Mouse (Mus musculus) stomach, embryonic 14.5 days (tissue): ENCODE measurements around the gene Gemin5. TPM values are rescaled to one million over a fixed set of nuclear protein-coding genes. Genes with fewer than 3 reads are reported as not detected.

Source experiments
- ATAC-seq: fragments of 200-750 bp; cut with Nextera tagmentation; 2 replicates; pipeline ENCODE4 v1.8.0; 2017; ENCODE audit warnings: low read depth, moderate TSS enrichment; ENCODE audit not compliant: insufficient number of reproducible peaks, insufficient read depth, low FRiP score
- H3K27ac ChIP-seq: fragments of 300-500 bp; sonication (generic); 2 replicates; pipeline ENCODE4 v1.5.1; 2014; ENCODE audit warnings: mild to moderate bottlenecking, low read length, moderate library complexity, mixed read lengths
- H3K27me3 ChIP-seq: fragments of 300-500 bp; sonication (generic); 2 replicates; pipeline ENCODE4 v1.6.1; 2014; ENCODE audit warnings: low read length, control low read depth, mixed read lengths; ENCODE audit not compliant: control insufficient read depth, insufficient read depth
- H3K36me3 ChIP-seq: fragments of 300-500 bp; sonication (generic); 2 replicates; pipeline ENCODE4 v1.6.1; 2014; ENCODE audit warnings: mild to moderate bottlenecking, control low read depth, low read length, moderate library complexity, mixed read lengths; ENCODE audit not compliant: control insufficient read depth, insufficient read depth
- H3K4me1 ChIP-seq: fragments of 300-500 bp; sonication (generic); 2 replicates; pipeline ENCODE4 v1.6.1; 2014; ENCODE audit warnings: low read length, control low read depth, mixed read lengths; ENCODE audit not compliant: control insufficient read depth, insufficient read depth
- H3K4me2 ChIP-seq: fragments of 300-500 bp; sonication (generic); replicated peaks from 2 replicates; pipeline ENCODE4 v1.6.1; 2014; ENCODE audit warnings: low read depth, low read length, control low read depth
- H3K4me3 ChIP-seq: fragments of 300-500 bp; sonication (generic); 2 replicates; pipeline ENCODE4 v1.5.1; 2014; ENCODE audit warnings: low read depth, low read length, control low read depth
- H3K9ac ChIP-seq: fragments of 300-500 bp; sonication (generic); replicated peaks from 2 replicates; pipeline ENCODE4 v1.6.1; 2014; ENCODE audit warnings: low read depth, mild to moderate bottlenecking, control low read depth, low read length, moderate library complexity, mixed read lengths
- H3K9me3 ChIP-seq: fragments of 300-500 bp; sonication (generic); 2 replicates; pipeline ENCODE4 v1.6.1; 2016; ENCODE audit warnings: low read depth, low read length, control low read depth; ENCODE audit not compliant: control insufficient read depth
- WGBS: fragments of 180-500 bp; shearing (Covaris S2); extraction: QIAGEN DNeasy Blood & Tissue Kit; methylation state at CpG from one replicate; pipeline ENCODE4 v1.1.7; 2014; 5-methylcytosine and 5-hydroxymethylcytosine counted together
- polyA plus RNA-seq: library from polyadenylated mRNA; unstranded; fragments of >200 nt; fragmentation: Nextera tagmentation; extraction: Ambion mirVana; gene quantifications from 2 replicates; pipeline ENCODE4 v1.2.1, GENCODE M21; 2014

The Gemin5 gene
- polyA plus RNA-seq, 1 experiment from 2014 or later, result 21.4 TPM

DNA sequence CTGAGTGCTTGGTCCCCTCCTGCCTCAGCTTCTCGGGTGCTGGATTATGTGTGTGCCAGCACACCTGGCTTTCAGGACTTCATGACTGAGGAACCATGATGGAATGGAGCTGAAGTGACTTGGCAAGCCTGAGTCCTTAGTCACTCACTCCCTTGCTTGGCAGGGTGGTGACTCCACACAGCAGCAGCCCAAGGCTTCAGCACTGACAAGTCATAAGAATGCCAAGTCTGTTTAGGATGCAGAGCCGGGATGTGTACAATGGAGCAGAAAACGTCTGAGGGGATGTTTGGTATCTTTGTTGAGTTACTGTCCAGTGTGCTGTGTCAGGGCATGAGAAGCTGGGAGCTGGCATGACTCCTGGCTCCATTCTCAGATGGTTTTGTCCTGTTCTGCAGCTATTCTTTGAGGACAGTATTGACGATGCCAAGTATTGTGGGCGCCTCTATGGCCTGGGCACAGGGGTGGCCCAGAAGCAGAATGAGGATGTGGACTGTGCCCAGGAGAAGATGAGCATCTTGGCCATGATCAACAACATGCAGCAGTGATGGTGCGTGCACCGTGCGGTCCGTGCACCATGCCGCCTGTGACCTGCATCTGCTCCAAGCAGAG lies 51.2 kb downstream of the Gemin5 start:
- H3K4me1 ChIP-seq, result no peaks in the 10 kb centered on the region
- H3K4me2 ChIP-seq, result no peak overlapping the region
- H3K4me3 ChIP-seq, result no peak overlapping the region
- no peak for ATAC-seq
- no peaks in the 10 kb centered on the region for H3K27me3 ChIP-seq
- peaks cover 83% of the 10 kb centered on the region for H3K36me3 ChIP-seq
- H3K27ac ChIP-seq, result no peak overlapping the region
- WGBS, result 89% methylated on average over 10 of the region's 10 CpGs
- no peak overlapping the region for H3K9ac ChIP-seq
- H3K9me3 ChIP-seq, result no peaks in the 10 kb centered on the region

DNA sequence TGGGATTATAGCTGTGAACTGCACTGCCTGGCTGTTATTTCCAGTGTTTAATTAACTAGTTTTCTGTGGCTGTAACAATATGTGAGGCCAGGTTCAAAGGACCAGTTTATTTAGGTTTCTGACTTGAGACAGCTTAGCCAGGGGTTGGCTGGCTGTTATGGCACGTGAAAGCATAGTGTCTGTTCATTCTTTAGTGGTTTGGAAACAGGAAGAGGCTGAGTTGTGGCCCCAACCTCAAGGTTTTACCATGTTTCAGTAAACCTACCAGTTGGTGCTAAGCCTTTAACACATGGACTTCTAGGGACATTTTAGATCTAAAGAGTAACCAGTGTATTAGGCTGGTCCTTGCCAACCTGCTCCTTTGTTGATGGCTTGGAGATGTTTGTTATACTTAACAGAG lies 51.8 kb downstream of the Gemin5 start:
- no peak overlapping the region for H3K4me2 ChIP-seq
- no peak overlapping the region for H3K27ac ChIP-seq
- 81% methylated on average over 1 of the region's 1 CpGs for WGBS
- no peaks in the 10 kb centered on the region for H3K4me1 ChIP-seq
- H3K9ac ChIP-seq, result no peak overlapping the region
- ATAC-seq, result no peak
- H3K36me3 ChIP-seq, result peaks cover 83% of the 10 kb centered on the region
- no peaks in the 10 kb centered on the region for H3K27me3 ChIP-seq
- no peaks in the 10 kb centered on the region for H3K9me3 ChIP-seq
- no peak overlapping the region for H3K4me3 ChIP-seq

DNA sequence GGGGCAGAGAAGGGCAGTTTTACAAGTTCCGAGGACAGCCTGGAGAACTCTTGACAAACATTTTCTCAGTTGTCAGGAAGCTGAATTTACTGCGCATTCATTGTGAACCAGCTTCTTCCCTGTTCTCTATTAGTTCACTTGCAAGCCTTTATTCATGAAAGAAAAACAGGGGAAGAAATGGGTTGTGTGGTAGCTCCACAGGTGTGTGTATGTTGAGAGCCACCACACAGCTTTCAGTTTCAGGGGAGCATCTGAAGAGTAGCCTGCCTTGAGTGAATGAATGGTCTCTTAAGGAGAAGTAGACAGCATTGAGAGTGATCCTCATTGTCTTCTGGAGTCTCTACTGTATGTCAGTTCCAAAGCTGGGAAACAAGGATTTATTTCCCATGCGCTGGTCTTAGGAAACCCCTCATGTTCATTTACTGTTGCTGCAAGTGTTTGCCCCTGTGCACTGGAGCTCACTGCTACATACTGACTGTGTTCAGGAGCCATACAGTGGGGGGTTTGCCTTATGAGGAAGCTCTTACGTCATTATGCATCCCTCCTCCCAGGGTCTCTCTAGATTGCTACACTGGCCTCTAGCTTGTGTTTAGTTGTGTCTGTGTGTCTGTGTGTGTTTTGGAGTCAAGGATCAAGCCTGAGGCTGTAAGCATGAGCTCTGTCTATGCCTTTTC lies 60.5 kb downstream of the Gemin5 start:
- H3K4me3 ChIP-seq, result no peak overlapping the region
- peaks cover 7% of the 10 kb centered on the region; the same call in 1 of the 2 replicates for H3K4me1 ChIP-seq
- H3K36me3 ChIP-seq, result peaks cover 25% of the 10 kb centered on the region
- no peak overlapping the region for H3K27ac ChIP-seq
- H3K27me3 ChIP-seq, result no peaks in the 10 kb centered on the region
- H3K9me3 ChIP-seq, result no peaks in the 10 kb centered on the region
- ATAC-seq, result no peak
- WGBS, result 85% methylated on average over 4 of the region's 4 CpGs
- H3K9ac ChIP-seq, result no peak overlapping the region
- no peak overlapping the region for H3K4me2 ChIP-seq

DNA sequence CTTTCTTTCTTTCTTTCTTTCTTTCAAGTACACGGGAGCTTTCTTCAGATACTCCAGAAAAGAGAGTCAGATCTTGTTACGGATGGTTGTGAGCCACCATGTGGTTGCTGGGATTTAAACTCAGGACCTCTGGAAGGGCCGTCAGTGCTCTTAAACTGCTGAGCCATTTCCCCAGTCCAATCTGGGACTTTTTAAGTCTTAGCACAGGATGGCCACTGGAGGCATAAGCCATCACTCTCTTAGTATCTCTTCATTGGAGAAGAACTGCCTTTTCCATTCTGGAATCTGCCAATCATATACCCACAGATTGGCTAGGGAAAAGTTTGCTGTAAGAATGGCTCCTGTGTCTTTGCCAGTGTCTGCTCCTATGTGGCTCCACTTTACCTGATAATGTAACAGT lies 61.3 kb downstream of the Gemin5 start:
- Histone ChIP-seq H3K27me3 (no peaks in the 10 kb centered on the region), H3K27ac (no peak overlapping the region), H3K9me3 (no peaks in the 10 kb centered on the region), H3K36me3 (peaks cover 23% of the 10 kb centered on the region), H3K9ac (no peak overlapping the region), H3K4me3 (no peak overlapping the region), H3K4me2 (no peak overlapping the region), H3K4me1 (peaks cover 10% of the 10 kb centered on the region; the same call in 1 of the 2 replicates)
- ATAC-seq, result no peak
- 41% methylated on average over 3 of the region's 3 CpGs for WGBS

DNA sequence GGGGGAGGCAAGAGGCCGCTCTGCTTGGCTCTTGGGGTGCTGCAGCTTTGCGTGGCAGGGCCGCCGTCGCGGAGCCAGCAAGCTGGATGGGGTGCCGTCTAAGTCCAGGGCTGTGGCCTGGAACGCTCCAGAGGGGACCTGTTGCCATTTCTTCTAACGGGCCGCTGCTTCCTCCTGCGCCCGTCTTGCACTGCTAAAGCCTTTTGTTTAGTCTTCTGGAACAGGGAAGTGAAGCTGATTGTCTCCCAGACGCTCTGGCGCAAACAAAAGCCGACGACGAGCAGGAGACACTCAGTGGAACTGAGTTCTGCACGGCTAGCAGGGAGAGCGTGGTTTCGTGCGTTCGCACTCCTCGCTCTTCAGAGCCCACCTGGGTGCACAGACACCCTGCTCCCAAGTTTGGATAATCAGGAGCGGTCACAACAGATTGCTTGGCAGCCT lies 64.0 kb downstream of the Gemin5 start:
- Histone ChIP-seq H3K27me3 (no peaks in the 10 kb centered on the region), H3K4me1 (peaks cover 10% of the 10 kb centered on the region; the same call in 1 of the 2 replicates), H3K4me2 (peak overlapping the region; percentile 53), H3K9ac (peak overlapping the region; percentile 77), H3K9me3 (no peaks in the 10 kb centered on the region), H3K4me3 (peak overlapping the region; percentile 84), H3K36me3 (no peaks in the 10 kb centered on the region), H3K27ac (peak overlapping the region; percentile 88)
- 0 out of 2 replicates have a peak, but pooled peaks have one; percentile 16 for ATAC-seq
- under 1% methylated on average over 24 of the region's 24 CpGs for WGBS

DNA sequence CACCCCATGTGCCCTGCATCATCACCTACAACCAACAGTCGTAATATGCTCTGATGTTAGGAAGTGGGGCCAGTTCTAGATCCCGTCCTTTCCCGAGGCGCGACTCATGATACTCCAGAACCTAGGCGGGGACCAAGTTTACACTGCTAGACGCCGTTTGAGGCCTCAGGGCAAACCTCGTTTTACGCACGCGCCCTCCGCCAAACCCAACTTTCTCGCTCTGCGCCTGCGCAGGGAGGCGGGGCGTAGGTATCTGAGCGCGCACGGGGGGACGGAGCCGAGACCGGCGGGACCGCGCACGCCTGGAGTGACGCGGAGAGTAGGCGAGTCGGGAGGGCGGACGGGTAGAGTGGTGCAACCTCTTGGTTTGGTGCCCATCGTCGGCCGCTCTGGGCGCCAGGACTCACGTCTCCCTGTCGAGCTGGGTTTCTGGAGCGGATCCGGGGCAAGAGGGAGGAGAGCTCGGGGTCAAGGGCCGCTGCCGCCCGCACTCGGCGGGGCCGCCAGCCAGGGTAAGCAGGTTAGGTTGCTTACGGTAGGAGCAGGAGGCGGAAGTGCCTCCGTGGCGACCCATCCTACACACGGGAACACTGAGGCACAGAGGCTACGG lies 64.5 kb downstream of the Gemin5 start, which contains the start of gene Cnot8:
Gene Cnot8, plus strand, starts transcription at position 457 of the 610 bp plus-strand sequence.
- Histone ChIP-seq H3K4me3 (peak within 1 kb of the TSS; percentile 84), H3K4me1 (peaks cover 10% of the 10 kb centered on the region; the same call in 1 of the 2 replicates), H3K4me2 (peak within 1 kb of the TSS; percentile 53), H3K9me3 (no peaks in the 10 kb centered on the region), H3K9ac (peak within 1 kb of the TSS; percentile 77), H3K27ac (peak within 1 kb of the TSS; percentile 88), H3K36me3 (no peaks in the 10 kb centered on the region), H3K27me3 (no peaks in the 10 kb centered on the region)
- WGBS, result under 1% methylated on average over 55 of the region's 55 CpGs
- peak; percentile 97 for ATAC-seq

DNA sequence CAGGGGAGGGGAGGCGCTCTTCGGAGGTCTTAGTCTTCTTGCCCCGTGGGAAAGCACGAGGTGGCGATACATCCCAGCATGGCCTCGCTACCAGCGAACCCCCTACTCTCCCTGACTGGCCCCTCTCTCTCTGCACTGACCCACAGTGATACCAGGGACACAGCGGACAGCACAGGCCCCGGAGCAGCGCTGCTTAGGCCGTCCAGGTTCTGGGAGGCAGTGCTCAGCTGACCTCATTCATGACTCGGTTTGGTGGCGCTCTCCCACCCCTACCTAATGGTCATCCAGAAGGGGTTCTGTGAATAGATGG lies 65.0 kb downstream of the Gemin5 start:
- peaks cover 10% of the 10 kb centered on the region; the same call in 1 of the 2 replicates for H3K4me1 ChIP-seq
- H3K27me3 ChIP-seq, result no peaks in the 10 kb centered on the region
- no peak overlapping the region; the same call in 1 of the 2 replicates for H3K9ac ChIP-seq
- peak overlapping the region; percentile 21 for H3K4me2 ChIP-seq
- H3K27ac ChIP-seq, result peak overlapping the region; percentile 52; the same call in 1 of the 2 replicates
- 54% methylated on average over 13 of the region's 13 CpGs for WGBS
- peak; percentile 48 for ATAC-seq
- H3K36me3 ChIP-seq, result no peaks in the 10 kb centered on the region
- H3K9me3 ChIP-seq, result no peaks in the 10 kb centered on the region
- H3K4me3 ChIP-seq, result peak overlapping the region; percentile 84

DNA sequence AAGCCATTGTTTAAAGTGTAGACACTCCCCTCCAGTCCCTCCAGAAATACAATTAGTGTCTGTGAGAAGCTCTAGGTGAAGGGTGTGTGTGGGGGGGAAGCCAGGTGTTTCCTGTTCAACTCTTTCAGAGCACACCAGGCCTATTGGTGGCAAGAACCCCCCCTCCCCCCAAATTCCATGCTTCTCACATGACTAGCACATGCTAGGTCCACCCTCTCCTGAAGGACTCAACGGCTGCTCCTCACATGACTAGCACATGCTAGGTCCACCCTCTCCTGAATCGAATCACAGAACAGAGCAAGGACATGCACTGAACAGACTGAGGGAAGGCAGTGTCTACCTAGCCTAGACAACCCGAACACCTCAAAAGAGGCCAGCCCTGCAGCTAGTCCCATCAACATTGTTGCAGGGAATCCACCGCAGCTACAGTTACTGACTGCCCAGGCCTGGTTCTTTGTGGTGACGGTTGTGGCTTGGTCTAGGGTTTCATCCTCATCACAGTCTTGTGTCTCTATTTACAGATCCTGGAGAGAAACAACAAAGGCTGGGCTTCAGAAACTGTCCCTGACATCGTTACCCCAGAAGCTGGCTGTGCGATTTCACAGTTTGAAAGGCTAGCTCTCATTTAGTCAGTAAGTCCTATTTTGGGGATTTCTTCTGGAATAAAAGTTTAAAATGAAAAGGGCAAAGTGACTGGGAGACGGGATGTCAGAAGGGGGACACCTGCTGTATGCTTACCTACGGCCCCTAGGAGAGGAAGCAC lies 65.6 kb downstream of the Gemin5 start:
- no peak overlapping the region; the same call in 1 of the 2 replicates for H3K4me3 ChIP-seq
- H3K36me3 ChIP-seq, result no peaks in the 10 kb centered on the region
- H3K27ac ChIP-seq, result no peak overlapping the region; the same call in 1 of the 2 replicates
- H3K4me2 ChIP-seq, result peak overlapping the region; percentile 21; the same call in 1 of the 2 replicates
- no peaks in the 10 kb centered on the region for H3K27me3 ChIP-seq
- peaks cover 10% of the 10 kb centered on the region; the same call in 1 of the 2 replicates for H3K4me1 ChIP-seq
- ATAC-seq, result no peak
- WGBS, result 84% methylated on average over 9 of the region's 9 CpGs
- H3K9me3 ChIP-seq, result no peaks in the 10 kb centered on the region
- H3K9ac ChIP-seq, result no peak overlapping the region
